Mouse (Mus musculus): ENCODE measurements around the gene Rnf151. TPM values are rescaled to one million over a fixed set of nuclear protein-coding genes. Genes with fewer than 3 reads are reported as not detected.
A peak's percentile ranks its signal among the peaks of the same experiment; 100 is the strongest.

Rnf151 gene
- polyA plus RNA-seq, 1 experiment from 2014 or later: not detected

GRCm38 (mm10) chr17:24715556-24715955, 2.3 kb downstream of the Rnf151 start:
- no peaks in the 10 kb centered on the region for H3K9me3 ChIP-seq (ENCODE audit: low read length)
- no peak for DNase-seq
- no peaks in the 10 kb centered on the region for H3K27me3 ChIP-seq (ENCODE audit: insufficient read depth, low read length)
- no peak overlapping the region for H3K9ac ChIP-seq (replicated peaks)
- 86% methylated on average over 6 of the region's 6 CpGs for WGBS (ENCODE audit: insufficient replicate concordance)
- TF ChIP-seq EP300 (IDR thresholded peaks at IDR 0.05; ENCODE audit: low read depth): no peak
- TF ChIP-seq CTCF (IDR thresholded peaks at IDR 0.05; ENCODE audit: low read depth): no peak
- 0 out of 2 replicates have a peak, but pooled peaks cover 9% of the 10 kb centered on the region for H3K36me3 ChIP-seq (replicated peaks; ENCODE audit: insufficient read depth, low read length)
- H3K4me3 ChIP-seq (ENCODE audit: low read depth, low read length): no peak overlapping the region
- peaks cover 6% of the 10 kb centered on the region for H3K4me1 ChIP-seq (ENCODE audit: insufficient read depth)
- no peak overlapping the region for H3K27ac ChIP-seq (ENCODE audit: low read depth)
- H3K4me2 ChIP-seq (ENCODE audit: low read depth, low read length): no peak overlapping the region
- ATAC-seq: no peak

- Histone ChIP-seq H3K4me1 (ENCODE audit: insufficient read depth) (peaks cover 14% of the 10 kb centered on the region), H3K9me3 (ENCODE audit: low read length) (no peaks in the 10 kb centered on the region), H3K36me3 (replicated peaks; ENCODE audit: insufficient read depth, low read length) (peaks cover 15% of the 10 kb centered on the region; the same call in 1 of the 2 replicates), H3K9ac (replicated peaks) (no peak overlapping the region), H3K4me3 (ENCODE audit: low read depth, low read length) (no peak overlapping the region), H3K27ac (ENCODE audit: low read depth) (no peak overlapping the region), H3K4me2 (ENCODE audit: low read depth, low read length) (peak overlapping the region; percentile 93; the same call in 1 of the 2 replicates), H3K27me3 (ENCODE audit: insufficient read depth, low read length) (no peaks in the 10 kb centered on the region)
- DNase-seq: peak; percentile 13
- 19% methylated on average over 2 of the region's 2 CpGs for WGBS (ENCODE audit: insufficient replicate concordance)
- no peak for ATAC-seq
- no peak for TF ChIP-seq EP300 (IDR thresholded peaks at IDR 0.05; ENCODE audit: low read depth)
- TF ChIP-seq CTCF (IDR thresholded peaks at IDR 0.05; ENCODE audit: low read depth): peak; percentile 68
Measured at GRCm38 (mm10) chr17:24708646-24709045, 9.2 kb downstream of the Rnf151 start.

- peak overlapping the region; percentile 93 for H3K27ac ChIP-seq (ENCODE audit: low read depth)
- WGBS (ENCODE audit: insufficient replicate concordance): 1% methylated on average over 24 of the region's 24 CpGs
- H3K4me2 ChIP-seq (ENCODE audit: low read depth, low read length): peak overlapping the region; percentile 93
- ATAC-seq: peak; percentile 44
- peaks cover 15% of the 10 kb centered on the region; the same call in 1 of the 2 replicates for H3K36me3 ChIP-seq (replicated peaks; ENCODE audit: insufficient read depth, low read length)
- peak overlapping the region; percentile 82 for H3K9ac ChIP-seq (replicated peaks)
- H3K4me3 ChIP-seq (ENCODE audit: low read depth, low read length): peak overlapping the region; percentile 86
- DNase-seq: peak; percentile 63
- H3K9me3 ChIP-seq (ENCODE audit: low read length): no peaks in the 10 kb centered on the region
- TF ChIP-seq EP300 (IDR thresholded peaks at IDR 0.05; ENCODE audit: low read depth) (0 out of 2 replicates have a peak, but pooled peaks have one; percentile 5), CTCF (IDR thresholded peaks at IDR 0.05; ENCODE audit: low read depth) (no peak)
- H3K4me1 ChIP-seq (ENCODE audit: insufficient read depth): peaks cover 14% of the 10 kb centered on the region
- no peaks in the 10 kb centered on the region for H3K27me3 ChIP-seq (ENCODE audit: insufficient read depth, low read length)
Measured at GRCm38 (mm10) chr17:24707801-24708425, 9.9 kb downstream of the Rnf151 start.

GRCm38 (mm10) chr17:24706982-24707800, 10.7 kb downstream of the Rnf151 start, which contains the start of gene Tbl3:
Gene Tbl3, minus strand, starts transcription at chr17:24707660.
- H3K4me3 ChIP-seq (ENCODE audit: low read depth, low read length): peak within 1 kb of the TSS; percentile 86
- peak; percentile 48; the same call in 1 of the 2 replicates for TF ChIP-seq EP300 (IDR thresholded peaks at IDR 0.05; ENCODE audit: low read depth)
- no peak for TF ChIP-seq CTCF (IDR thresholded peaks at IDR 0.05; ENCODE audit: low read depth)
- H3K36me3 ChIP-seq (replicated peaks; ENCODE audit: insufficient read depth, low read length): peaks cover 16% of the 10 kb centered on the region; the same call in 1 of the 2 replicates
- peak within 1 kb of the TSS; percentile 93 for H3K4me2 ChIP-seq (ENCODE audit: low read depth, low read length)
- ATAC-seq (peak; percentile 92), DNase-seq (peak; percentile 95)
- H3K9ac ChIP-seq (replicated peaks): peak within 1 kb of the TSS; percentile 82
- 1% methylated on average over 32 of the region's 32 CpGs for WGBS (ENCODE audit: insufficient replicate concordance)
- H3K9me3 ChIP-seq (ENCODE audit: low read length): no peaks in the 10 kb centered on the region
- peak within 1 kb of the TSS; percentile 93 for H3K27ac ChIP-seq (ENCODE audit: low read depth)
- H3K27me3 ChIP-seq (ENCODE audit: insufficient read depth, low read length): no peaks in the 10 kb centered on the region
- H3K4me1 ChIP-seq (ENCODE audit: insufficient read depth): peaks cover 14% of the 10 kb centered on the region

DNA sequence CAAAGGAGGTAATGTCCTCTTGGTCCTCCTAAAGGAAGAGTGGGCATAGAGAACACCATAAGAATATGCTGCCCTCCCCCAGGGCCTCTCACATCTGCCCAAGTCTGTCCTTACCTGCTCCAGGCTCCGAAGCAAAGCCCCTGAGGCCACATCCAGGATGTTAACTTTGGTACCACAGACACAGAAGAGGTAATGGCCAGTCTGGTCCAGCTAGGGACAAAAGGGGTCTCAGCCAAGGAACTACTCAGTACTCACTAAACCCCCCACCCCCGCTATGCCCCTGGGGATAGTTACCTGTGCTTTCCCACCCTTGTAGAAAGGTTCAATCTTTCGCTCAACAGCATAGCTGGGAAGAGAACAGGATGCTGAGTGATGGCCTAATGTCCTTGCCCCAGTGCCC, 12.0 kb downstream of the Rnf151 start:
- Histone ChIP-seq H3K9ac (replicated peaks) (no peak overlapping the region), H3K9me3 (ENCODE audit: low read length) (no peaks in the 10 kb centered on the region), H3K4me1 (ENCODE audit: insufficient read depth) (peaks cover 14% of the 10 kb centered on the region), H3K4me2 (ENCODE audit: low read depth, low read length) (no peak overlapping the region), H3K27me3 (ENCODE audit: insufficient read depth, low read length) (no peaks in the 10 kb centered on the region), H3K4me3 (ENCODE audit: low read depth, low read length) (no peak overlapping the region), H3K27ac (ENCODE audit: low read depth) (no peak overlapping the region), H3K36me3 (replicated peaks; ENCODE audit: insufficient read depth, low read length) (peaks cover 28% of the 10 kb centered on the region)
- DNase-seq: no peak
- no peak for TF ChIP-seq EP300 (IDR thresholded peaks at IDR 0.05; ENCODE audit: low read depth)
- TF ChIP-seq CTCF (IDR thresholded peaks at IDR 0.05; ENCODE audit: low read depth): no peak
- no peak for ATAC-seq
- whole genome bisulfite sequencing (ENCODE audit: insufficient replicate concordance): 93% methylated on average over 3 of the region's 3 CpGs

GRCm38 (mm10) chr17:24701251-24701650, 16.6 kb downstream of the Rnf151 start:
- DNase-seq (no peak), ATAC-seq (no peak)
- Histone ChIP-seq H3K27ac (ENCODE audit: low read depth) (no peak overlapping the region), H3K4me2 (ENCODE audit: low read depth, low read length) (no peak overlapping the region), H3K27me3 (ENCODE audit: insufficient read depth, low read length) (no peaks in the 10 kb centered on the region), H3K9me3 (ENCODE audit: low read length) (no peaks in the 10 kb centered on the region), H3K36me3 (replicated peaks; ENCODE audit: insufficient read depth, low read length) (peaks cover 39% of the 10 kb centered on the region), H3K4me3 (ENCODE audit: low read depth, low read length) (no peak overlapping the region), H3K9ac (replicated peaks) (no peak overlapping the region), H3K4me1 (ENCODE audit: insufficient read depth) (peaks cover 13% of the 10 kb centered on the region)
- TF ChIP-seq EP300 (IDR thresholded peaks at IDR 0.05; ENCODE audit: low read depth) (no peak), CTCF (IDR thresholded peaks at IDR 0.05; ENCODE audit: low read depth) (no peak)
- 86% methylated on average over 9 of the region's 9 CpGs for WGBS (ENCODE audit: insufficient replicate concordance)

Measured in liver, postnatal 0 days (tissue).